Mouse (Mus musculus): Measurements from ENCODE around the gene Scn2b.

- TF ChIP-seq POLR2A (IDR thresholded peaks at IDR 0.05; ENCODE audit: low read depth, low read length) (no peak), CTCF (conservative IDR thresholded peaks at IDR 0.05; ENCODE audit: insufficient read depth, insufficient read length, low read depth, low read length) (no peak)
These were observed 28.1 kb downstream of the Scn2b start for GRCm38 (mm10) chr9:45145533-45146266.
